Mouse (Mus musculus) retina, postnatal 1 day (tissue): ENCODE data around the gene Acsm2.

Experiments
- DNase-seq: peaks from one replicate; pipeline ENCODE4 v3.0.0-alpha.2; 2012

Acsm2 gene

DNA sequence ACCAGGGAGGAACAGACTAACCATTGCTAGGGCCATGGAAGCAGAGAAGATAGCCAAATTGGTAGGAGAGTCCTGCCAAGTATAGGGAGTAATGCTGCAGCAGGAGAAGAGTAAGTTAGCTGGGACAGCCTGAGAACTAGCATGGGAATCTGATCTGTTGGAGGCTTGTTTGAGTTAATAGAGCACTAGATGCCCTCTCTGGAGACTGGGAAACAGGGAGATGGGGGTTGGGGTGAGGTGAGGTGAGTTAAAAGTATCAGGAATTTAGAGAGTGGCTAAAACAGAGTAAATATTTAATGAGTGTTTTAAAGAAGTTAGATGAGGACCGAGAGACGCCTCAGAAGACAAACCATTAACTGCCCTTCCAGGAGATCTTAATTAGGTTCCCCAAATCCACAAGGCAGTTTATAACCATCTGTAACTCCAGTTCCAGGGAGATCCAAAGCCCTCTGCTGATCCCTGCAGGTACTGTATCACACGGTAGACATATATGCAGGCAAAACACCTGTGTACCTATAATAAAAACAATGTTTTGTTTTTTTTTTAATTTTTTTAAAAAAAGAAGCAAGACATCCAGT lies 40.5 kb downstream of the Acsm2 start:
- DNase-seq: no peak

GRCm38 (mm10) chr7:119595306-119595705 lies 41.2 kb downstream of the Acsm2 start:
- no peak for DNase-seq

DNA sequence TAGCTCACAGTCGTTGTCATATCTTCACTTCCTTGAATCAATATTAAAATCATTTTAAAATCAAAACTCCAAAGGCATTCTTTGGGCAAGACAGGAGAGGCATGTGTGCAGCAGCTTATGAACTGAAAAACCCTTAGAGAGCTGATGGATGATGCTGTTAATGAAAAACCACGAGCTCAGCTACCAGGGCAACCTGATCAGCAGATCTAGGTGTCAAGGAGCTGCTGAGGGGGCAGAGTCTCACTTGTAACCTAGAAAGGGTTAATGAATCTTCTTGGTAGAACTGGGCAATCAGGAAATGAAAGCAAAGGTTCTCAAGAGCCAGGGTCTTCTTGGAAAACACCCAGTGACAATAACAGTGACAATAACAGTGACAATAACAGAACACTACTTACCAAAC lies 42.4 kb downstream of the Acsm2 start:
- no peak for DNase-seq

DNA sequence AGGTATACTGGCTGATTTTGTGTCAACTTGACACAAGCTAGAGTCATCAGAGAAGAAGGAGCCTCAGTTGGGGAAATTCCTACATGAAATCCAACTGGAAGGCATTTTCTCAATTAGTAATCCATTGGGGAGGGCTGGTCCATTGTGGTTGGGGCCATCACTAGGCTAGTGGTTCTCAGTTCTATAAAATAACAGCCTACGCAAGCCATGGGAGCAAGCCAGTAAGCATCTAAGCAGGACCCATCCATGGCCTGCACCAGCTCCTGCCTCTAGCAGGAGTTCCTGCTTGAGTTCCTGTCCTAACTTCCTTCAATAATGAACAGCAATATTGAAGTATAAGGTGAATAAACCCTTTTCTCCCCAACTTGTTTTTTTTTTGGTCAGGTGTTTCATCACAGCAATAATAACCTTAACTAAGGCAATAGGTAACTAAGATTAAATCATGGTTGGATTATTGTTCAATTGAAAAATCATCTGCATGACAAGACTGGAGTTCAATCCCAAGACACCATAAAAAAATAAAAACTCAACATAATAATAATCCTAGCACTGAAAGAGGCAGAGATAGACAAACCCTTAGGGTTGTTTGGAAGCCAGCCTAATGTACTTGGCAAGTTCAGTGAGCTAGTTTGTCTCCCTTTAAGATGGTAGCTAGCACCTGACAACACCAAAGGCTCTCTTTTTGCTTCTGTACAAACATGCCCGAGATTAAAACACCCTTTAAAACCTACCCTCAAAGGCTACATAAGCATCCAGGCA lies 47.2 kb downstream of the Acsm2 start:
- no peak for DNase-seq

- DNase-seq: no peak
Measured at GRCm38 (mm10) chr7:119601954-119602317, 47.8 kb downstream of the Acsm2 start.

DNA sequence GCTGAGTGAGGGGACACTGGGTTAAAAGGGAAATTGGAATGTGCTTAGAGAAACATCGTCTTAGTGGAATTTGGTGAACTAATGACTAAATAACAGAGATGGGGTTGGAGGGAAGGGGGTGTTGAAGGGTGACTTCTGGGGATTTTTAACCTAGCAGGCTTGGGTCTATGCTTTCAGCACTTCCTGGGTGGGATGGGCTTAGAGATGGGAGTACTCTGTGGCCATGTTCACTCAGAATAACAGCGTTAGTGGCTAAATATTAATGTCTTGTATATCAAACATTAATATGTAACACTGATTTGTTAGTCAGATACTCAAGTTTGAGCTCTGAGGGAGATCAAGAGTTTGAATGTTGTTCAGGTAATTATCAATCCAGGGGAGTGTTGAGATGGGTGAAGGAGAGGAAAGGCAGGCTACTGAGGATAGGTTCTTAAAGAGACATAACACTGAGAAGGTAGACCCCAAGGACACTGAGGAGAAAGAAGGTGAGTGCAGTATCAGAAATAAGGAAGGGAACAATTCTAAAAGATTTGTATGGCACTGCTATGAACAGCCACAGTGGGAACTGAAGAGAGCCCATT lies 50.9 kb downstream of the Acsm2 start:
- no peak for DNase-seq

DNA sequence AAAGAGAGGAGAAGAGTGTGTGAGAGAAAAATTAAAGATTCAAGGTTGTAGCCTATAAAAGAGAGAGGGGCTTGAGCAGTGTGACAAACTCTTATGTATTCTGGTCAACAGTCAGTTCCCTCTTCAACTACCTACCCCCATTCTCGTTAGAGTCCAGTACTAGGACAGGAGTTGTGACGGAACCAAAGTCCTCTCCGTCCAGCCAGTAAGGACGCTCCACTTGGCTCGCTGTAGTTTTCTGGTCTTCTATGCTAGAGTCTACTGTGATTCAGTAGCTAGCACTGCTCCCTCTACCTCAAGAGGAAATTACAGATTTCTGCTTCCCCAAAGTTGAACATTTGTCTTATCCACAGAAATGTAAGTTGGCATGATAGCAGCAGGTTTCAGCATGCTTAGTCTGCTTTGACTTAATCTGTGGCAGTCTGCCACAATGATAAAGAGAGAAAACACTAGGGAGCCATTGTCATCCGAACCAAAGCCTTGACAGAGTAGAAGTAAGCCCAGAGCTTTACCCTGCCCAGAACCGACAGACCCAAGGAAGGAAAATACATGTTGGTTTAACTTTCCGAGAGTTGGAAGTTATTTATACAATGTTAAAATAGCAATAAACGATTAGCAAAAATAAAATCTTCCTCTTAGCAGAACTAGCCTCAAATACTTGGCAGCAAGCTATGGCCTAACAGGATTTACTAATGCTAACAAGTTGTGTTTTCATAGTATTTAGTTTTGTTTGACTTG lies 52.0 kb downstream of the Acsm2 start:
- DNase-seq: no peak

GRCm38 (mm10) chr7:119606664-119607076 lies 52.5 kb downstream of the Acsm2 start, which contains the start of gene Acsm1:
Acsm1 (plus strand) TSS chr7:119607026.
- no peak for DNase-seq

GRCm38 (mm10) chr7:119607796-119608515 lies 53.8 kb downstream of the Acsm2 start:
- DNase-seq: no peak

GRCm38 (mm10) chr7:119616531-119616930 lies 62.4 kb downstream of the Acsm2 start:
- DNase-seq: no peak

DNA sequence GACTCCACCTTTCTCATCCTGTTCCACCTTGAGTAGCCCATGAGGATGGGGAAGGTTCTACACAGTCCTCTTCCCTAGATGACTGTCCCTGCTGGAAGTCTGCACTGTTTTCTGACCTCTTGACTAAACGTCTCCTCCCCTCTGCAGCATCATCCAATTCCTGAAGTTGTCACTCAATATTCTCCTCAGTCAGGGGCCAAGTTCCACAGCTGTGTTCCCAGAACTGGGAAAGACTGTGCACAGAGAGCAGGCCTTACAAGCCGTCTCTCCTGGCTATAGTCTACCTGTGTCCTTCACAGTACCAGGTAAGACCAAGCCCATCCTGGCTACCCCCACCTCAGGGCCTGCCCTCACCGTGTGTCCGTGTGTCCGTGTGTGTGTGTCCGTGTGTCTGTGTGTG lies 63.5 kb downstream of the Acsm2 start:
- DNase-seq: no peak

- DNase-seq: no peak
Measured at GRCm38 (mm10) chr7:119618209-119618935, 64.2 kb downstream of the Acsm2 start.

DNA sequence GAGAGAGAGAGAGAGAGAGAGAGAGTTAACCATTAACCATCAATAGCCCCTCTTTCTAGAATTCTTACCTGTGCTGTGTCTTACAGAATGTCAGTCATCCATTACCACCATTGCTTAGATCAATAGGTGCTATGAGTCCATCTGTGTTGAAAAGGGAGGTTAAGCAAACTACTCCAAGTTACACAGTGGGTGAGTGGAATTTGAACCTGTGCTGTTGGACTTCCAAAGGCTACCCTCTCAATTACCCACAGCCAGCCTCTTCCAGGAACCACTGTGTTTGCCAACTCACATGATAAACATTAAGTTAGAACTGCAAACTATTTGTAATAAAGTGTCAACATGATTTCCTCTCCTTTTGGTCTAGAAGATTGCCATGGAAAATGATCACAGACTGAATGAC lies 66.0 kb downstream of the Acsm2 start:
- no peak for DNase-seq

- no peak for DNase-seq
Measured at GRCm38 (mm10) chr7:119638773-119639172, 84.6 kb downstream of the Acsm2 start.

DNA sequence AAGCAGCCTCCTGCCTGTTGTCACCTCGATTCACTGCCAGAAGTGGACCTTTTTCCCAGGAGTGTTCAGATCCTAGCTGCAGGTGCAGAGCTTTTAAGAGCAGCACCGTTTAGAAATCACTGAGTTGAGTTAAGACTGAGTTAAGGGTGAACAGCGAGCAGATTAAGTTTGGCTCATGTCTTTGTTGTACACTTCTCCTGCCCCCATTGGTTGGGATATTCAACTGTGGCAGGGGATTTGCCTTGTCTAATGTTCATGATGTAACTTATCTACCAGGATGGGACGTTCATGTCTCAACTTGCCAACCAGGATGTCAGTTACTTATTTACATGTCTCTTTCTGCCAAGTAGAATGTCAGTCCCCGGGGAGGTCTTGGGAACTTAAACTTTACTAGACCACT lies 88.2 kb downstream of the Acsm2 start:
- no peak for DNase-seq
